Mouse (Mus musculus): ENCODE measurements around the gene Ptger3. TPM values are rescaled to one million over a fixed set of nuclear protein-coding genes. Genes with fewer than 3 reads are reported as not detected.

The Ptger3 gene
- total and polyA plus RNA-seq, 2 experiments, result 0.27 to 0.28 TPM

DNA sequence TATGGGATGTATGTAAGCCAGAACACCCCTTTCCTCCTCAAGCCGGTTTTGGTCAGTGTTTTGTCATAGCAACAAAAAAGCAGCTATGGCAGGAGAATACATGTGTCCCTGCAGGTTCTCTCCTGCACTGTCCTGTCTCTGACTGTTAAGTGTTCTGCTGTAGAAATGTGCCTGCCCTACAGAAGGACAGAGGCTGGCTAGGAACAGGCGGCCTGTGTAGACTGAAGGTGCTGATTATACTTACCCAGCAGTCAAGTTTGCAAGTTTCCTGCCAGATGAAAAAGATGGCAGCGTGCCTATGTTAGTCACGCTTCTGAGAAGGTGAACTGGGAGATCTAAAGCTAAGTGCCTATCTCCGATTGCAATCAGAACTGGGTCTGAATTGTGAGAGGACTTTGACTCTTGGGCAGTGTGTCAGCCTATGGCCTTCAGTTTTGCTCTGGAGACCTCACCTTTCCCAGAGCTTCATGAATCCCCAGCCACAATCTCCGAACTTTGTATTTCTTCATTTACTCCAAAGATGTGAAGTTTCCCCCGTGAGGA lies 31.2 kb downstream of the Ptger3 start:
- DNase-seq (ENCODE audit: extremely low read depth, low read depth, low spot score), result peak; percentile 77
- no peak overlapping the region for H3K27ac ChIP-seq (replicated peaks; ENCODE audit: insufficient read depth, low read depth, low read length)
- H3K4me1 ChIP-seq (ENCODE audit: control insufficient read depth, insufficient read depth, low read length), result peaks cover 9% of the 10 kb centered on the region
- no peak overlapping the region for H3K4me3 ChIP-seq (ENCODE audit: insufficient read depth, low read depth, low read length)
- 32% methylated on average over 7 of the region's 7 CpGs for WGBS
- H3K27me3 ChIP-seq (ENCODE audit: control insufficient read depth, insufficient read depth, low read length), result no peaks in the 10 kb centered on the region
- no peaks in the 10 kb centered on the region for H3K79me2 ChIP-seq (ENCODE audit: control insufficient read depth, insufficient read depth, low read length)
- TF ChIP-seq POLR2A (IDR thresholded peaks at IDR 0.05; ENCODE audit: extremely low read depth, insufficient read depth, low read length), result no peak
- TF ChIP-seq CTCF (IDR thresholded peaks at IDR 0.05; ENCODE audit: low read depth, low read length), result no peak
- no peaks in the 10 kb centered on the region for H3K36me3 ChIP-seq (ENCODE audit: control insufficient read depth, insufficient read depth, low read length)
- H3K9ac ChIP-seq (ENCODE audit: low read depth, low read length), result no peak overlapping the region

DNA sequence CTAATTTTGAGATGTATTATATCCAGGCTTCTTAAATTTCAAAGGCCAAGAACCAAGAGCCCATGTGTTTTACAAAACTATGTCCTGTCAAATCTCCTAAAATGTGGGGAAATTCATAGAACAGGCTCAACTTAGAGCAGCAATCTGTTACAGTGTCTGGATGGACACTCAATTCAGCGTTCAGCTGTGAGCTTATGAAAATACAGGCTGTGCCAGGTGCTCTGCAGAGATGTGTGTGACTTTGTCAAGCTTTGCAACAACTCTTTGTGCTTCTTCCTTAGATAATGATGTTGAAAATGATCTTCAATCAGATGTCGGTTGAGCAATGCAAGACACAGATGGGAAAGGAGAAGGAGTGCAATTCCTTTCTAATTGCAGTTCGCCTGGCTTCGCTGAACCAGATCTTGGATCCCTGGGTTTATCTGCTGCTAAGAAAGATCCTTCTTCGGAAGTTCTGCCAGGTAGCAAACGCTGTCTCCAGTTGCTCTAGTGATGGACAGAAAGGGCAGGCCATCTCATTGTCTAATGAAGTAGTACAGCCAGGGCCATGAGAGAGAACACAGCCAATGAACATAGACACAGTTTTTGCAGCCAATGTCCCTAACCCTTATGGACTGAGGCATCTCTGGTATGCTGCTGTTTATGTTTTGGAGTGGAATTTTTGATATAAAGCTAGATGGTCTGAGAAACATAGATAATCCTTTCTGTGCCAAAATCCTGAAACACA lies 38.2 kb downstream of the Ptger3 start:
- Histone ChIP-seq H3K9ac (ENCODE audit: low read depth, low read length) (no peak overlapping the region), H3K27me3 (ENCODE audit: control insufficient read depth, insufficient read depth, low read length) (no peaks in the 10 kb centered on the region), H3K4me3 (ENCODE audit: insufficient read depth, low read depth, low read length) (no peak overlapping the region), H3K4me1 (ENCODE audit: control insufficient read depth, insufficient read depth, low read length) (no peaks in the 10 kb centered on the region), H3K27ac (replicated peaks; ENCODE audit: insufficient read depth, low read depth, low read length) (no peak overlapping the region), H3K36me3 (ENCODE audit: control insufficient read depth, insufficient read depth, low read length) (no peaks in the 10 kb centered on the region), H3K79me2 (ENCODE audit: control insufficient read depth, insufficient read depth, low read length) (no peaks in the 10 kb centered on the region)
- WGBS, result 84% methylated on average over 6 of the region's 6 CpGs
- peak; percentile 24 for DNase-seq (ENCODE audit: extremely low read depth, low read depth, low spot score)
- TF ChIP-seq POLR2A (IDR thresholded peaks at IDR 0.05; ENCODE audit: extremely low read depth, insufficient read depth, low read length) (no peak), CTCF (IDR thresholded peaks at IDR 0.05; ENCODE audit: low read depth, low read length) (no peak)

GRCm38 (mm10) chr3:157605411-157605740 lies 38.7 kb downstream of the Ptger3 start:
- H3K27me3 ChIP-seq (ENCODE audit: control insufficient read depth, insufficient read depth, low read length), result no peaks in the 10 kb centered on the region
- H3K27ac ChIP-seq (replicated peaks; ENCODE audit: insufficient read depth, low read depth, low read length), result no peak overlapping the region
- no peaks in the 10 kb centered on the region for H3K36me3 ChIP-seq (ENCODE audit: control insufficient read depth, insufficient read depth, low read length)
- no peaks in the 10 kb centered on the region for H3K79me2 ChIP-seq (ENCODE audit: control insufficient read depth, insufficient read depth, low read length)
- no peaks in the 10 kb centered on the region for H3K4me1 ChIP-seq (ENCODE audit: control insufficient read depth, insufficient read depth, low read length)
- no peak for DNase-seq (ENCODE audit: extremely low read depth, low read depth, low spot score)
- no peak overlapping the region for H3K9ac ChIP-seq (ENCODE audit: low read depth, low read length)
- H3K4me3 ChIP-seq (ENCODE audit: insufficient read depth, low read depth, low read length), result no peak overlapping the region
- TF ChIP-seq CTCF (IDR thresholded peaks at IDR 0.05; ENCODE audit: low read depth, low read length) (no peak), POLR2A (IDR thresholded peaks at IDR 0.05; ENCODE audit: extremely low read depth, insufficient read depth, low read length) (no peak)

GRCm38 (mm10) chr3:157613542-157613941 lies 46.9 kb downstream of the Ptger3 start:
- DNase-seq (ENCODE audit: extremely low read depth, low read depth, low spot score), result no peak
- H3K9ac ChIP-seq (ENCODE audit: low read depth, low read length), result no peak overlapping the region
- TF ChIP-seq POLR2A (IDR thresholded peaks at IDR 0.05; ENCODE audit: extremely low read depth, insufficient read depth, low read length), result no peak
- no peak for TF ChIP-seq CTCF (IDR thresholded peaks at IDR 0.05; ENCODE audit: low read depth, low read length)
- no peaks in the 10 kb centered on the region for H3K27me3 ChIP-seq (ENCODE audit: control insufficient read depth, insufficient read depth, low read length)
- H3K27ac ChIP-seq (replicated peaks; ENCODE audit: insufficient read depth, low read depth, low read length), result no peak overlapping the region
- H3K4me1 ChIP-seq (ENCODE audit: control insufficient read depth, insufficient read depth, low read length), result no peaks in the 10 kb centered on the region
- no peak overlapping the region for H3K4me3 ChIP-seq (ENCODE audit: insufficient read depth, low read depth, low read length)
- 11% methylated on average over 1 of the region's 1 CpGs for WGBS
- no peaks in the 10 kb centered on the region for H3K36me3 ChIP-seq (ENCODE audit: control insufficient read depth, insufficient read depth, low read length)
- H3K79me2 ChIP-seq (ENCODE audit: control insufficient read depth, insufficient read depth, low read length), result no peaks in the 10 kb centered on the region

GRCm38 (mm10) chr3:157616949-157617348 lies 50.3 kb downstream of the Ptger3 start:
- DNase-seq (ENCODE audit: extremely low read depth, low read depth, low spot score), result no peak
- H3K27me3 ChIP-seq (ENCODE audit: control insufficient read depth, insufficient read depth, low read length), result no peaks in the 10 kb centered on the region
- H3K4me1 ChIP-seq (ENCODE audit: control insufficient read depth, insufficient read depth, low read length), result no peaks in the 10 kb centered on the region
- no peaks in the 10 kb centered on the region for H3K79me2 ChIP-seq (ENCODE audit: control insufficient read depth, insufficient read depth, low read length)
- no peak overlapping the region for H3K27ac ChIP-seq (replicated peaks; ENCODE audit: insufficient read depth, low read depth, low read length)
- TF ChIP-seq CTCF (IDR thresholded peaks at IDR 0.05; ENCODE audit: low read depth, low read length) (no peak), POLR2A (IDR thresholded peaks at IDR 0.05; ENCODE audit: extremely low read depth, insufficient read depth, low read length) (no peak)
- no peak overlapping the region for H3K9ac ChIP-seq (ENCODE audit: low read depth, low read length)
- H3K36me3 ChIP-seq (ENCODE audit: control insufficient read depth, insufficient read depth, low read length), result no peaks in the 10 kb centered on the region
- H3K4me3 ChIP-seq (ENCODE audit: insufficient read depth, low read depth, low read length), result no peak overlapping the region

DNA sequence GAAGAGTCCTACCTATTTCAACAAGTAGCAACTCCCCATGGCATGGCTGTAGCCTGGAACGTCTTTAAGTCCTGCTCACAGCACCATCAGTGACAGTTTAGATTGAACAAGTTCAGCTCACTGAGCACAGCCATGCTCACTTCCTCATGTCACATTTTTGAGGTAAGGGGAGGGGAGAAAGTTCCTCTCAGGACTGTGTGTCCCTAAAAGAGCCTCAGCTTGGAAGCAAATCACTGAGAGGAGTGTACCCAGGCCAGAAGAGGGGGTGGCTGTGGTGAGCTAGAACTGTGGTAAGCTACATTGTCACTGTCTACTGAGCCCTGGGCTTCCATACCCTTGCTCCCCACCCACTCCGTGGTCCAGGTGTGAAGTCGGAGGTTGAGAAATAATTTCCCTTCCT lies 60.7 kb downstream of the Ptger3 start:
- TF ChIP-seq CTCF (IDR thresholded peaks at IDR 0.05; ENCODE audit: low read depth, low read length) (no peak), POLR2A (IDR thresholded peaks at IDR 0.05; ENCODE audit: extremely low read depth, insufficient read depth, low read length) (no peak)
- Histone ChIP-seq H3K27me3 (ENCODE audit: control insufficient read depth, insufficient read depth, low read length) (no peaks in the 10 kb centered on the region), H3K36me3 (ENCODE audit: control insufficient read depth, insufficient read depth, low read length) (no peaks in the 10 kb centered on the region), H3K9ac (ENCODE audit: low read depth, low read length) (no peak overlapping the region), H3K27ac (replicated peaks; ENCODE audit: insufficient read depth, low read depth, low read length) (no peak overlapping the region), H3K79me2 (ENCODE audit: control insufficient read depth, insufficient read depth, low read length) (no peaks in the 10 kb centered on the region), H3K4me3 (ENCODE audit: insufficient read depth, low read depth, low read length) (no peak overlapping the region), H3K4me1 (ENCODE audit: control insufficient read depth, insufficient read depth, low read length) (no peaks in the 10 kb centered on the region)
- WGBS, result 70% methylated on average over 3 of the region's 3 CpGs
- no peak for DNase-seq (ENCODE audit: extremely low read depth, low read depth, low spot score)
